Mouse (Mus musculus) liver, adult (tissue): Measurements from ENCODE around the gene Slc2a1.

Experiments
- GATA4 ChIP-seq: IDR thresholded peaks from 2 replicates; pipeline ENCODE4 v1.6.1; 2014; ENCODE audit warnings: mild to moderate bottlenecking, low read length; ENCODE audit not compliant: insufficient replicate concordance

Slc2a1 gene

GRCm38 (mm10) chr4:119112256-119112885 lies 3.9 kb downstream of the Slc2a1 start:
- no peak for TF ChIP-seq GATA4

- no peak for TF ChIP-seq GATA4
Measured at GRCm38 (mm10) chr4:119115611-119116070, 7.1 kb downstream of the Slc2a1 start.

GRCm38 (mm10) chr4:119116336-119116735 lies 7.8 kb downstream of the Slc2a1 start:
- no peak for TF ChIP-seq GATA4

- TF ChIP-seq GATA4: no peak
Measured at GRCm38 (mm10) chr4:119117571-119117970, 9.1 kb downstream of the Slc2a1 start.

GRCm38 (mm10) chr4:119118659-119119077 lies 10.2 kb downstream of the Slc2a1 start:
- no peak for TF ChIP-seq GATA4

GRCm38 (mm10) chr4:119119354-119119753 lies 10.8 kb downstream of the Slc2a1 start:
- peak; percentile 52; the same call in 1 of the 2 replicates for TF ChIP-seq GATA4

GRCm38 (mm10) chr4:119120095-119120494 lies 11.6 kb downstream of the Slc2a1 start:
- TF ChIP-seq GATA4: no peak

GRCm38 (mm10) chr4:119121249-119121648 lies 12.7 kb downstream of the Slc2a1 start:
- TF ChIP-seq GATA4: no peak

- TF ChIP-seq GATA4: no peak
Measured at GRCm38 (mm10) chr4:119124771-119125273, 16.3 kb downstream of the Slc2a1 start.

- TF ChIP-seq GATA4: no peak
Measured at GRCm38 (mm10) chr4:119125577-119126270, 17.2 kb downstream of the Slc2a1 start.

- TF ChIP-seq GATA4: no peak
Measured at GRCm38 (mm10) chr4:119127229-119127628, 18.7 kb downstream of the Slc2a1 start.

GRCm38 (mm10) chr4:119128547-119128946 lies 20.0 kb downstream of the Slc2a1 start:
- TF ChIP-seq GATA4: no peak

- TF ChIP-seq GATA4: no peak
Measured at GRCm38 (mm10) chr4:119129096-119129495, 20.6 kb downstream of the Slc2a1 start.

GRCm38 (mm10) chr4:119131189-119131910 lies 22.8 kb downstream of the Slc2a1 start:
- TF ChIP-seq GATA4: no peak

GRCm38 (mm10) chr4:119133306-119133705 lies 24.8 kb downstream of the Slc2a1 start:
- no peak for TF ChIP-seq GATA4

GRCm38 (mm10) chr4:119133860-119134259 lies 25.3 kb downstream of the Slc2a1 start:
- TF ChIP-seq GATA4: no peak
